Mouse (Mus musculus) frontal cortex, adult (tissue): Measurements from ENCODE around the gene Wdfy1.

Source experiments
- ATAC-seq: cut with Nextera tagmentation; 2 replicates; pipeline ENCODE4 v1.9.2; 2017; ENCODE audit warnings: mild to moderate bottlenecking, moderate library complexity, mixed read lengths; ENCODE audit not compliant: low TSS enrichment

Wdfy1 gene

GRCm38 (mm10) chr1:79657411-79657810, 118.5 kb downstream of the Wdfy1 start:
- ATAC-seq = peak; percentile 93

DNA sequence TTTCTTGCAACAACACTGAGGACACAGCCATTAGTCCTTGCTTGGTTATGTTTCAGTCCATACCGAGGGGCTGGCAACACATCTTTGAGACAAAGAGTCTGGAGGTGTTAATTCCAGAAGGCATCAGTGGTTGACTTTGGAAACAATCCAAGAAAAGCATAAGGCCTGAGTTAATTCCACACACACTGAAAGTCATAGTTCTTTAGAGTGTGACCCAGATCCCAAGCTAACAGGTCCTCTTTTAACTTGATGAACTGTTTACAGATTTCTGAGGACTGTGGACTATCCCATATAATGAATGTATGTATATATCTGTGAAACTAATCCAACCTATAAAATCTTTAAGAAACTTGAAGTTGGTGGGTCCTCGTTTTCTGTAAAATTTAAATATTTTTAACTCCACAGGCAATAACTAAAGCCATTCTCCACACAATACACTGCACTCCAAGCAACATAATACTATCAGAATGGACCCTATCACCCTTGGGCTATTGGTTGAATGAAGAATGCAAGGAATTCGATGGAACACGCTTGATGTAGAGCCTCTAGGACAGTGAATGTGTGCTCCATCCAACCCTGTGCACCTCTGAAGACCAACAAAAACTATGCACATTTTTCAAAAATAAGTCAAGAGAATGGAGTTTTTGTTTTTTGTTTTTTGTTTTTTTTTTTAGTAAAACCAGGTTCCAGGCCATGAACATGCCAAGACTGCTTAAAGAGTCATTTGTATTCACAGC, 120.0 kb downstream of the Wdfy1 start:
- no peak for ATAC-seq

DNA sequence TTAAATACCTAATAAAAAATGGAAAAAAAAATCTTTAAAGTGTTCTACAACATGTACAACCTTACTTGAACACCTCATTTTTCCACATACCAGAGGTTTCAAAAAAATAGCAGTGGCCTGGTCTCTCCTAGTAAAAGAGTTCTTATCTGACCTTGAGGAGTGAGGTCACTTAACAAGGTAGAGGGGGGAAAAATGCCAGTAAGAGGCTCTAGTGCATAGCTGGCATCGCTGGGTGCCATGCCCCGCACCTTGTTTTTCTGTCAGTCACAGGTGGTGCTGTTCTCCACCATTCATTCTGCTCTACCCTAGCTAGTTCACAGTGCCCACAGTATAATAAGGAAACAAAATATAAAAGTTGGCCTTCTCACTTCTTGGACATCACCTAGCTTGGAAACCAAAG, 121.0 kb downstream of the Wdfy1 start:
- no peak for ATAC-seq
